Mouse (Mus musculus) ES-Bruce4 (cell line): ENCODE data around the gene Crlf3.

Experiments
- CTCF ChIP-seq: IDR thresholded peaks from one replicate; pipeline ENCODE4 v1.8.1; 2011; ENCODE audit warnings: low read depth, low read length
- EP300 ChIP-seq: IDR thresholded peaks from 2 replicates; pipeline ENCODE4 v1.6.1; 2011; ENCODE audit warnings: low read depth, low read length; ENCODE audit not compliant: insufficient read depth
- POLR2A ChIP-seq: IDR thresholded peaks from one replicate; pipeline ENCODE4 v1.8.1; 2011; ENCODE audit warnings: low read length; ENCODE audit not compliant: insufficient read depth

GRCm38 (mm10) chr11:80116411-80116810, 35.6 kb upstream of the Crlf3 start:
- TF ChIP-seq EP300 (no peak), CTCF (no peak), POLR2A (no peak)
